Mouse (Mus musculus): Measurements from ENCODE around the gene Hsd17b12. TPM values are rescaled to one million over a fixed set of nuclear protein-coding genes. Genes with fewer than 3 reads are reported as not detected.

The Hsd17b12 gene
- 124 and 136 TPM in 2 replicates for polyA plus RNA-seq (2014; fragmentation: Nextera tagmentation; extraction: Ambion mirVana)

- peak within 1 kb of the TSS; percentile 77 for H3K4me3 ChIP-seq (ENCODE audit: low read length)
- ATAC-seq (ENCODE audit: low FRiP score, low TSS enrichment): peak; percentile 100
- WGBS: 1% methylated on average over 69 of the region's 69 CpGs
- no peaks in the 10 kb centered on the region for H3K9me3 ChIP-seq (ENCODE audit: control insufficient read depth, low read length)
- H3K36me3 ChIP-seq (ENCODE audit: control insufficient read depth, insufficient read depth, low read length): no peaks in the 10 kb centered on the region
- H3K4me1 ChIP-seq (ENCODE audit: control insufficient read depth, insufficient read depth, low read length): peaks cover 10% of the 10 kb centered on the region
- H3K27me3 ChIP-seq (ENCODE audit: control insufficient read depth, insufficient read depth, low read length): no peaks in the 10 kb centered on the region
- peak within 1 kb of the TSS; percentile 90 for H3K27ac ChIP-seq (ENCODE audit: low read depth, low read length)
- H3K9ac ChIP-seq (ENCODE audit: low read depth, low read length): peak within 1 kb of the TSS; percentile 91
- H3K4me2 ChIP-seq (replicated peaks; ENCODE audit: low read depth, low read length): peak within 1 kb of the TSS; percentile 58
Measured at GRCm38 (mm10) chr2:94157592-94158519, at the start of gene Hsd17b12. Gene Hsd17b12 (minus strand): TSS chr2:94157964.

- Histone ChIP-seq H3K4me3 (ENCODE audit: low read length) (no peak overlapping the region), H3K9ac (ENCODE audit: low read depth, low read length) (no peak overlapping the region), H3K9me3 (ENCODE audit: control insufficient read depth, low read length) (no peaks in the 10 kb centered on the region), H3K4me2 (replicated peaks; ENCODE audit: low read depth, low read length) (no peak overlapping the region), H3K36me3 (ENCODE audit: control insufficient read depth, insufficient read depth, low read length) (no peaks in the 10 kb centered on the region), H3K27ac (ENCODE audit: low read depth, low read length) (no peak overlapping the region), H3K27me3 (ENCODE audit: control insufficient read depth, insufficient read depth, low read length) (peaks cover 10% of the 10 kb centered on the region), H3K4me1 (ENCODE audit: control insufficient read depth, insufficient read depth, low read length) (no peaks in the 10 kb centered on the region)
- 88% methylated on average over 2 of the region's 2 CpGs for WGBS
- ATAC-seq (ENCODE audit: low FRiP score, low TSS enrichment): no peak
Measured at GRCm38 (mm10) chr2:94184906-94185305, 27.1 kb upstream of the Hsd17b12 start.

GRCm38 (mm10) chr2:94184142-94184541 is 26.4 kb upstream of the Hsd17b12 start:
- ATAC-seq (ENCODE audit: low FRiP score, low TSS enrichment): no peak
- H3K9me3 ChIP-seq (ENCODE audit: control insufficient read depth, low read length): no peaks in the 10 kb centered on the region
- H3K27ac ChIP-seq (ENCODE audit: low read depth, low read length): no peak overlapping the region
- H3K9ac ChIP-seq (ENCODE audit: low read depth, low read length): no peak overlapping the region
- WGBS: 22% methylated on average over 6 of the region's 6 CpGs
- H3K36me3 ChIP-seq (ENCODE audit: control insufficient read depth, insufficient read depth, low read length): no peaks in the 10 kb centered on the region
- no peaks in the 10 kb centered on the region for H3K4me1 ChIP-seq (ENCODE audit: control insufficient read depth, insufficient read depth, low read length)
- no peak overlapping the region for H3K4me3 ChIP-seq (ENCODE audit: low read length)
- H3K4me2 ChIP-seq (replicated peaks; ENCODE audit: low read depth, low read length): no peak overlapping the region
- H3K27me3 ChIP-seq (ENCODE audit: control insufficient read depth, insufficient read depth, low read length): peaks cover 10% of the 10 kb centered on the region

- 3% methylated on average over 3 of the region's 3 CpGs for WGBS
- peak overlapping the region; percentile 82; the same call in 1 of the 2 replicates for H3K9ac ChIP-seq (ENCODE audit: low read depth, low read length)
- H3K27me3 ChIP-seq (ENCODE audit: control insufficient read depth, insufficient read depth, low read length): peaks cover 6% of the 10 kb centered on the region
- H3K4me3 ChIP-seq (ENCODE audit: low read length): peak overlapping the region; percentile 98
- H3K27ac ChIP-seq (ENCODE audit: low read depth, low read length): no peak overlapping the region
- peaks cover 10% of the 10 kb centered on the region for H3K4me1 ChIP-seq (ENCODE audit: control insufficient read depth, insufficient read depth, low read length)
- no peaks in the 10 kb centered on the region for H3K36me3 ChIP-seq (ENCODE audit: control insufficient read depth, insufficient read depth, low read length)
- H3K4me2 ChIP-seq (replicated peaks; ENCODE audit: low read depth, low read length): peak overlapping the region; percentile 24; the same call in 1 of the 2 replicates
- no peaks in the 10 kb centered on the region for H3K9me3 ChIP-seq (ENCODE audit: control insufficient read depth, low read length)
- ATAC-seq (ENCODE audit: low FRiP score, low TSS enrichment): peak; percentile 60
Measured at GRCm38 (mm10) chr2:94179030-94179407, 21.3 kb upstream of the Hsd17b12 start.

- Histone ChIP-seq H3K36me3 (ENCODE audit: control insufficient read depth, insufficient read depth, low read length) (no peaks in the 10 kb centered on the region), H3K9me3 (ENCODE audit: control insufficient read depth, low read length) (no peaks in the 10 kb centered on the region), H3K4me2 (replicated peaks; ENCODE audit: low read depth, low read length) (peak overlapping the region; percentile 92), H3K4me3 (ENCODE audit: low read length) (peak overlapping the region; percentile 98), H3K27ac (ENCODE audit: low read depth, low read length) (no peak overlapping the region), H3K27me3 (ENCODE audit: control insufficient read depth, insufficient read depth, low read length) (peaks cover under 1% of the 10 kb centered on the region; the same call in 1 of the 2 replicates), H3K9ac (ENCODE audit: low read depth, low read length) (peak overlapping the region; percentile 82), H3K4me1 (ENCODE audit: control insufficient read depth, insufficient read depth, low read length) (peaks cover 10% of the 10 kb centered on the region)
- under 1% methylated on average over 22 of the region's 22 CpGs for WGBS
- ATAC-seq (ENCODE audit: low FRiP score, low TSS enrichment): peak; percentile 97
Measured at GRCm38 (mm10) chr2:94178321-94179029, 20.7 kb upstream of the Hsd17b12 start.

- H3K4me1 ChIP-seq (ENCODE audit: control insufficient read depth, insufficient read depth, low read length): peaks cover 10% of the 10 kb centered on the region
- WGBS: 87% methylated on average over 6 of the region's 6 CpGs
- no peak for ATAC-seq (ENCODE audit: low FRiP score, low TSS enrichment)
Measured at GRCm38 (mm10) chr2:94177294-94177693, 19.5 kb upstream of the Hsd17b12 start.

GRCm38 (mm10) chr2:94176381-94176780 is 18.6 kb upstream of the Hsd17b12 start:
- Histone ChIP-seq H3K9ac (ENCODE audit: low read depth, low read length) (no peak overlapping the region), H3K4me1 (ENCODE audit: control insufficient read depth, insufficient read depth, low read length) (peaks cover 10% of the 10 kb centered on the region), H3K36me3 (ENCODE audit: control insufficient read depth, insufficient read depth, low read length) (no peaks in the 10 kb centered on the region), H3K4me2 (replicated peaks; ENCODE audit: low read depth, low read length) (no peak overlapping the region), H3K27me3 (ENCODE audit: control insufficient read depth, insufficient read depth, low read length) (no peaks in the 10 kb centered on the region), H3K9me3 (ENCODE audit: control insufficient read depth, low read length) (no peaks in the 10 kb centered on the region), H3K27ac (ENCODE audit: low read depth, low read length) (no peak overlapping the region), H3K4me3 (ENCODE audit: low read length) (no peak overlapping the region)
- no peak for ATAC-seq (ENCODE audit: low FRiP score, low TSS enrichment)
- 90% methylated on average over 3 of the region's 3 CpGs for WGBS

More at GRCm38 (mm10) chr2:94177294-94177693, 19.5 kb upstream of the Hsd17b12 start:
- Histone ChIP-seq H3K9me3 (ENCODE audit: control insufficient read depth, low read length) (no peaks in the 10 kb centered on the region), H3K27ac (ENCODE audit: low read depth, low read length) (no peak overlapping the region), H3K27me3 (ENCODE audit: control insufficient read depth, insufficient read depth, low read length) (no peaks in the 10 kb centered on the region; the same call in 1 of the 2 replicates), H3K4me2 (replicated peaks; ENCODE audit: low read depth, low read length) (no peak overlapping the region), H3K36me3 (ENCODE audit: control insufficient read depth, insufficient read depth, low read length) (no peaks in the 10 kb centered on the region), H3K9ac (ENCODE audit: low read depth, low read length) (no peak overlapping the region), H3K4me3 (ENCODE audit: low read length) (no peak overlapping the region)

- Histone ChIP-seq H3K4me1 (ENCODE audit: control insufficient read depth, insufficient read depth, low read length) (peaks cover 10% of the 10 kb centered on the region), H3K4me3 (ENCODE audit: low read length) (no peak overlapping the region), H3K9ac (ENCODE audit: low read depth, low read length) (no peak overlapping the region), H3K27ac (ENCODE audit: low read depth, low read length) (no peak overlapping the region), H3K4me2 (replicated peaks; ENCODE audit: low read depth, low read length) (no peak overlapping the region), H3K36me3 (ENCODE audit: control insufficient read depth, insufficient read depth, low read length) (no peaks in the 10 kb centered on the region), H3K9me3 (ENCODE audit: control insufficient read depth, low read length) (no peaks in the 10 kb centered on the region), H3K27me3 (ENCODE audit: control insufficient read depth, insufficient read depth, low read length) (no peaks in the 10 kb centered on the region)
- WGBS: 93% methylated on average over 13 of the region's 13 CpGs
- ATAC-seq (ENCODE audit: low FRiP score, low TSS enrichment): no peak
Measured at GRCm38 (mm10) chr2:94173549-94173948, 15.8 kb upstream of the Hsd17b12 start.
